Mouse (Mus musculus): ENCODE data around the gene Tram2.

Gene Tram2

GRCm38 (mm10) chr1:21010282-21010800, 68.7 kb downstream of the Tram2 start:
- no peak for DNase-seq

- DNase-seq = no peak
Measured at GRCm38 (mm10) chr1:21008891-21009290, 70.1 kb downstream of the Tram2 start.

- DNase-seq = no peak
Measured at GRCm38 (mm10) chr1:21007941-21008701, 70.9 kb downstream of the Tram2 start.

- DNase-seq = no peak
Measured at GRCm38 (mm10) chr1:21006775-21007174, 72.3 kb downstream of the Tram2 start.

DNA sequence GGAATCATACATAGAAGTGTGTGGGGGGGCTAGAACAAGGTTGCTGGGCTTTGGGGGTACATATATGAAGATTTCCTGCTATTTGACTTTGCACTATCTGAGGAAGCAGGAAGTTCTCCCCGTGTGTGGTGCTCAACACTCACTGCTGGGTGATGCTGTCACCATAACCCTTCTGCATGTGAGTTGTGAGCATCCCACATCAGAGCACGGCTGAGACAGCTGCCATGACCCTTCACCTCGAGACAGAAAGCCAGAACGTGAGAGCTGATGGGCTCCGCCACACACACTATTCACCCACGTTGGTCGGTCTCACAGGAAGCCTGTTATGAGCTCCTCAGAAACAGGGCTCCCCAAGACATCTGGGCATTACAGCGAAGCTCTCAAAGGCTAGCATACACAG, 74.4 kb downstream of the Tram2 start:
- no peak for DNase-seq

- DNase-seq = peak; percentile 66
Measured at GRCm38 (mm10) chr1:21002246-21003142, 76.5 kb downstream of the Tram2 start.

- DNase-seq = no peak
Measured at GRCm38 (mm10) chr1:20997881-20998389, 81.1 kb downstream of the Tram2 start.

- DNase-seq = no peak
Measured at GRCm38 (mm10) chr1:20997328-20997689, 81.7 kb downstream of the Tram2 start.

- DNase-seq = no peak
Measured at GRCm38 (mm10) chr1:20996603-20997327, 82.3 kb downstream of the Tram2 start.

- peak; percentile 59 for DNase-seq
Measured at GRCm38 (mm10) chr1:20995331-20995986, 83.6 kb downstream of the Tram2 start.

DNA sequence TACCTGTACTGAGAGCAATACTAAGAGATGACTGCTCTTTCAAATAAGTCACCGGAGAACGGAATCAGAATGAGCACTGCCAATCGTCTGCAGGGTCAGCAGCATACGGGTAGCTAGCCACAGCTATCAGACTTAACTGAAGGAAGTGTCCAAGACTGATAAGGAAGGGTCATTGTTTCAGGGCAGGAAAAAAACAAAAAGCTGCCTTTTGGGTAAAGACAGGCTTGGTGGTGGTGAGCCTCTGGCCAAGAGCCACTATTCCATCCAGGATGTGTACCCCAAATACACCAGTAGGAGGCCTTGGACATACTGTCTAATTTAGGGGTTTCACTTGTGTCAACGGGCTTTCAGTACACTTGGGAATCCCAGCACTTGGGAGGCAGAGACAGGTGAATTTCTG, 84.7 kb downstream of the Tram2 start:
- no peak for DNase-seq

GRCm38 (mm10) chr1:20993690-20994089, 85.3 kb downstream of the Tram2 start:
- DNase-seq = no peak

DNA sequence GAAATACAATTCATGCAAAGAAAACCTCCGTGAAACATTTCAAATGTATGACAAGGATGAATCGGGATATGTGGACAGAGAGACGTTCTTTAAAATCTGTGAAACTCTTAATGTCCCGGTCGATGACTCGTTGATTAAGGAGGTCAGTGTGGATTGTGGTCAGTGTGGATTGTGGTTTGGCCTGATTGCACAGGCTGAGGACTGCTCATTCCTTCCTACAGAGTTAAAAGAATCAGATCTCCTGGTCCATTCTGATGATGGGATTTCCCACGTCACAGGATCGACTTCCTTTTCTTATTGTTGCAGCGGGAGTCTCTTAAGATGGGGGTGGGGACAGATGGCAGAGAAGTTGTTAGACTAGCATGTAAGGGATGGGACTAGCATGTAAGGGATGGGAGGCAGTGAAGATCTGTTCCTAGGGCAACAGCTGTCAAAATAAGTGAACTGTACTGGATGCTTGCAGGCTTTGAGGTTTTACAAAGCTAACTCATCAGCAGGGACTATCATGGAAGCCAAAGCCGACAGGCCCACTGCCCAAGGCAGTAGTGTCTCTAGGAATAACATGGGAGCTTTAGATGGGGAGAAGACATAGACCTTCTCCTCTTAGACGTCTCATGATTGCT, 89.5 kb downstream of the Tram2 start:
- DNase-seq = no peak

- no peak for DNase-seq
Measured at GRCm38 (mm10) chr1:20986378-20987056, 92.5 kb downstream of the Tram2 start.

- DNase-seq = no peak
Measured at GRCm38 (mm10) chr1:20984582-20984981, 94.4 kb downstream of the Tram2 start.

- DNase-seq = no peak
Measured at GRCm38 (mm10) chr1:20984103-20984502, 94.9 kb downstream of the Tram2 start.

DNA sequence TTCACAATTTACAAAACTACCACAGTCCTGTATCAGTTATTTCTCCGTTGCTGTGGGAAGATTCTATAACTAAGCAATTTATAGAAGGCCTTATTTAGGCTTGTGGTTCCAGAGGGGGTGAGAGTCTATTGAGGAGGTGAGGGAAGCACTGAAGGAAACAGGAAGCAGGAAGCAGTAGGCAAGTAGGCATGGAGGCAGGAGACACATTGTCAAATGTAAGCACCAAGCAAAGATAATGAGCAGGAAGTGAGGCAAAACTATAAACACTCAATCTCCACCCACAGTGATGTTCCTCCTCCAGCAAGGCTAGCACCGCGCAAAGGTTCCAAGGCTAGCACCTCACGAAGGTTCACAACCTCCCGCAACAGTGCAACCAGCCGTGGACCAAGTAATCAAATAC, 97.3 kb downstream of the Tram2 start:
- DNase-seq = no peak

DNA sequence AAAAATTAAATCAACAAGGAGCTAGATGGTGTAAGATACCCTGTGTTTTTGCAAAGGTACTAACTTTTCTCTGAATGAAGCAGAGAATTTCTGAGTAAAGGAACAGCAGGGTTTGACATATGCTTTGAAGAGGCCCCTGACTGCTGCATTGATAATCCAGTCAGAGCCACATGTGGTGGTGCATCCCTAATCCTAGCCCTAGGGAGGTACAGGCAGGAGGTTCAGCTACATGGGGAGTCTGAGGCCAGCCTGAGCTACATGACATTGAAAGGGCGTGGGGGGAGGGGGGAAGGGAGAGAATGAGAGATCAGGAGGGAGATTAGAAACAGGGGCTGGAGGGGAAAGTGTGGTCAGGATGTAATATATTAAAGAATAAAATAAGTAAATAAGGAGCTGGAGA, 98.5 kb downstream of the Tram2 start:
- no peak for DNase-seq

DNA sequence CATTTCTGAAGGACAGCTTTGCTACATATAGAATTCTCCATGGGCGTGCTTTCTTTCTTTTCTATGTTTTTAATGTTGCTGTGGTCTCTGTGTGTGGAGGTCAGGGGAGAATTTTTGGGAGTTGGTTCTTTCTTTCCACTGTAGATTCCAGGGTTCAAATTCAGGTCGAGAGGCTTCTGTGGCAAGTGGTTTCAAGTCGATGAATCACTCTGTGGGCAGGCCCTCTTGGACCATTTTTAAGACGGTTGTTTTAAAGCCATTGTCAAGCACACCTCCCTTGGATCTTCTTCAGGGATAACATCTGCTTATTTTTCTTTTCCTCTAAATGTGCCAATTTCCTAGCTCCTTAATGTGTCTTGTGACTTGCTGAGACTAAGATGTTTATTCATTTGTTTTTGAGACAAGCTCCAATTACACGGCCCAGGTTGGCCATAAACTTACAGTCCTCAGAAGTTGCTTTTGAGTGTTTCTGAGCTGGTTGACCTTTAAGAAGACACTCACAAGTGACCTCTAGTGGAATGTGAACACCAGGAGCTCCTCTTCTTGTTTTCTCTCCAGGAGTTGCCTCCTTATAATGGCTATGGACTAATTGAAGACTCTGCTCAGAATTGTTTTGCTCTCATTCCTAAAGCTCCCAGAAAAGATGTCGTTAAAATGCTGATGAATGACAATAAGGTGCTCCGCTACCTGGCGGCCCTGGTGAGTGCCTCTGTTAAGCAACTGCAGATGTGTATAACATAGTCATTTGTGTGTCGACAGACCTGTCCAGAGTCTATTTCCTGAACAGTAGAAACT, 104.5 kb downstream of the Tram2 start:
- no peak for DNase-seq

DNA sequence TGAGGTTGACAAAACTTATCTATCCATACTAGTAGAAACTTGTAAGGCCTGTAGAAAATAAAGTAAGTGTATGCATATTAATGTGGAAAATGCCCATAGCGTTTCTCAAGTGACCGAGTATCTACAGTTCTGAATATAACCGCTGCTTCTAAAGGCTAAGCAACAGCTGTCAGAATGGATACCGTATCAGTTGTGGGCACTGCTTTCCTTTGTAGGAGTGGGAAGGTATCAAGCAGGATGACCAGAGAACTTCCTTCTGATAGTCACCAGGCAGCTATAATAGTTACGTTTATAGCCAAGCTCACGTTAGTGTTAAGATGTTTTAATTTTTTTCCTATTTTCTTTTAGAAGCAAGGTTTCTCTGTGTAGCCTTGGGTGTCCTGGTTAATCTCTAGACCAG, 105.6 kb downstream of the Tram2 start:
- no peak for DNase-seq

- no peak for DNase-seq
Measured at GRCm38 (mm10) chr1:20969642-20970041, 109.4 kb downstream of the Tram2 start.

Measured in cerebellum, adult 11-12 months (tissue).